Mouse (Mus musculus): ENCODE results near the gene Gm21860. TPM values are rescaled to one million over a fixed set of nuclear protein-coding genes. Genes with fewer than 3 reads are reported as not detected.
"Not testable (repeated sequence)": the region's sequence is repeated elsewhere in the genome, so short reads cannot be mapped to it uniquely, and the experiment has no call there.

Gm21860 gene
- not detected for total RNA-seq (2021)
- long read RNA-seq, experiment 1: 0 reads
- long read RNA-seq, experiment 2: 0 reads

DNA sequence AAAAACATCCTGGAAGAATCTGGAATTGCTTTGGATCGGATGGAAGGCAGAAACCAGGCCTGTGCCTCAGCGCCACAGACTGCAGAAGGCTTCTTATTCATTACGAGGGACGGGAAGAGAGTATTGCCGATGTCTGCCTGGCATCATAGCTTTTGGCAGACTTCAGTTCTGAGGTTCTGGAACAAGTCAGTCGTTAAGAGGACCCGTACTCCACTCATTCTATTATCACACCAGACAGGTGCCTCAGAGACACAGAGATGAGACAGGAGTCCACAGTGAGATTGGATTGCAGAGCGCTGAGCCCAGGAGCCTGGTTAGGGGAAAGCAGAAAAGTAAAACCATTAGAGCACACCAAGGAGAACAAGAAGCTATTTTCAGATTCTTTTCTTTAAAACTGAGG, at the start of gene Gm21860:
Gene Gm21860, minus strand, starts transcription at position 101 of the 400 bp plus-strand sequence.
- DNase-seq (ENCODE audit: low spot score in 2 of 2): not testable (repeated sequence)

DNA sequence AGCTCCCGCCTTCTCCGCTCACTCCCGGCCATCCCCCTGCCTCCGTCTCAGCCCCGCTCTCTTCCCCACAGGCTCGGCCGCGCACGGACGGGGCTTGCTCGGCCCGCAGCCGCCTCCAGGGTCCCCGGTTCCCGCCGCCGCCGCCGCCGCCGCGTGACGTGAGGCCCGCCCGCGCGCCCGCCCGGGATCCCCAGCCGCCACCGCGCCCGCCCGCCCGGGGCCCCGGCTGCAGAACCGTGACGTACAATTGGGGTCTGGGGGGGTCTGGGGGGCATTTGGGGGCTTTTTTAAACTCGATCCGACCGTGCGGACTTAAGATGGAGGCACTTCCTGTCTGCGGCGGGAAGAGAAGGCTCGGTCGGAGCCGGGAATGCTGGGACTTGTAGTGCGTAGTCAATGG, 29.8 kb upstream of the Gm21860 start, which contains the start of gene Gm47283:
Gene Gm47283, plus strand, starts transcription at position 301 of the 400 bp plus-strand sequence.
- not testable (repeated sequence) for DNase-seq (ENCODE audit: low spot score in 2 of 2)

DNA sequence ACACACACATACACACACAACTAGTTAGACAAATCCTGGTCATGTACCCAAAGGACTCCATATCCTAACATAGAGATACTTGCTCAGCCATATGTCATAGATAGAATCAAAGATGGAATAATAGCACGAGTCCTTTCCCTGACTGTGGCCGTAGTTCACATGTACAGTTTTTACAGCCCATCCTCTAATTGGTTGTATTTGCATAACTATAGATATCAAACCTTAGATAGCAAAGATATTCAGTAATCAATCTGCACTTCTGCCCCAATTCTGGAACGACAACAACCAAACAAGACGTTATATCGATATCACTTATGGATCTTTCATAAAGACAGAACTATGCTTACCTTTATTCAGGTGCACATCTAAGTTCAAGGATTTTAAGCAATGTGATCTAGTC, 9.4 kb downstream of the Gm21860 start:
- not testable (repeated sequence) for DNase-seq (ENCODE audit: low spot score in 2 of 2)

DNA sequence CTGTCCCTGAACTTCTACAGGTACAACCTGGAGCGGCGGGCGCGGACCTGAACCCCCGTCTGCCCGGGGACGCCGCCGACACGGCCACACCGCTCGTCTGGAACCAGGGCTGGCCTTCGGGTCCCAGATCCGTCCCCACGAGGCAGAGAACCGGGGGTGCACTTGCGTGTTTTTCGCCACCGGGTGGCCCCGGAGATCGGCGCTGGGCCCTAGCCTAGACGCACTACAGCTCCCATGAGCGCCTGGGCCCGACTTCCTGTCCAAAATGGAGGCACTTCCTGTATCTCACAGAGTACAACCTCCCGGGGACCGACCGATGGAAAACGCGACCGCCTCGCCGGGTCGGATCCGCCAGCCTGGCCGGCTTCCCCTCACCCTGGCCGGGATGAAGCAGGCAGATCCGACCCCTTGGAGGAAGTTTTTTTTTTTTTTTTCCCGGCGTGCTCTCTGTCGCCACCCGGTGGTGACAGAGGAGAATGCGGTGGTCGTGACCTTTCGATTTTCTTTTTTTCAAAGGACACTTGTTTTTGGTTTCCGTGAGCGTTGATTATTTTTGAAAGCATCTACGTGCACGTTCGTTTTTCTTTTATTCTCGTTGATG, 10.1 kb downstream of the Gm21860 start:
- DNase-seq (ENCODE audit: low spot score in 2 of 2): peak; percentile 87 to 98

DNA sequence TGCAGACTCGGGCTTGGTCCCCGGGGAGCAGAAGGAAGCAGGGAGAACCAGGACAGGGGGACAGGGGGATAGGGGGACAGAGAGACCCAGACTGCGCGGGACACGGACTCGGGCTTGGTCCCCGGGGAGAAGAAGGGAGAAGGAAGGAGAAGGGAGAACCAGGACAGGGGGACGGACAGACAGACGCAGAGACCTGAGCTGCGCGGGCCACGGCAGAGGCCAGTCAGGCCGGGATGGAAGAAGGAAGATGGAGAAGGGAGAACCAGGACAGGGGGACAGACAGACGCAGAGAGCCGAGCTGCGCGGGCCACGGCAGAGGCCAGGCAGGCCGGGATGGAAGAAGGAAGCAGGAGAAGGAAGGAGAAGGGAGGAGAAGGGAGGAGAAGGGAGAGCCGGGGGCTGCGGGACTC, 10.8 kb downstream of the Gm21860 start:
- DNase-seq (ENCODE audit: low spot score in 2 of 2): peak; percentile 14 to 19

DNA sequence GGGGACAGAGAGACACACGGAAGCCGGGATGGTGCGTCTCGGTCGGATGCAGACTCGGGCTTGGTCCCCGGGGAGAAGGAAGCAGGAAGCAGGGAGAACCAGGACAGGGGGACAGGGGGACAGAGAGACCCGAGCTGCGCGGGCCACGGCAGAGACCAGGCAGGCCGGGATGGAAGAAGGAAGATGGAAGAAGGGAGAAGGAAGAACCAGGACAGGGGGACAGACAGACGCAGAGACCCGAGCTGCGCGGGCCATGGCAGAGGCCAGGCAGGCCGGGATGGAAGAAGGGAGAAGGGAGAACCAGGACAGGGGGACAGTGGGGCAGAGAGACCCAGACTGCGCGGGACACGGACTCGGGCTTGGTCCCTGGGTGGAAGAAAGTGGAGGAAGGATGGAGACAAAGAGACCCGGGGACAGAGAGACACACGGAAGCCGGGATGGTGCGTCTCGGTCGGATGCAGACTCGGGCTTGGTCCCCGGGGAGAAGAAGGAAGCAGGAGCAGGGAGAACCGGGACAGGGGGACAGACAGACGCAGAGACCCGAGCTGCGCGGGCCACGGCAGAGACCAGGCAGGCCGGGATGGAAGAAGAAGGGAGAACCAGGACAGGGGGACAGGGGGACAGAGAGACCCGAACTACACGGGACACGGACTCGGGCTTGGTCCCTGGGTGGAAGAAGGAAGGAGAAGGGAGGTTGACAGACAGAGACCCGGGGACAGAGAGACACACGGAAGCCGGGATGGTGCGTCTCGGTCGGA, 11.4 kb downstream of the Gm21860 start:
- peak; percentile 9 to 60 for DNase-seq (ENCODE audit: low spot score in 2 of 2)

DNA sequence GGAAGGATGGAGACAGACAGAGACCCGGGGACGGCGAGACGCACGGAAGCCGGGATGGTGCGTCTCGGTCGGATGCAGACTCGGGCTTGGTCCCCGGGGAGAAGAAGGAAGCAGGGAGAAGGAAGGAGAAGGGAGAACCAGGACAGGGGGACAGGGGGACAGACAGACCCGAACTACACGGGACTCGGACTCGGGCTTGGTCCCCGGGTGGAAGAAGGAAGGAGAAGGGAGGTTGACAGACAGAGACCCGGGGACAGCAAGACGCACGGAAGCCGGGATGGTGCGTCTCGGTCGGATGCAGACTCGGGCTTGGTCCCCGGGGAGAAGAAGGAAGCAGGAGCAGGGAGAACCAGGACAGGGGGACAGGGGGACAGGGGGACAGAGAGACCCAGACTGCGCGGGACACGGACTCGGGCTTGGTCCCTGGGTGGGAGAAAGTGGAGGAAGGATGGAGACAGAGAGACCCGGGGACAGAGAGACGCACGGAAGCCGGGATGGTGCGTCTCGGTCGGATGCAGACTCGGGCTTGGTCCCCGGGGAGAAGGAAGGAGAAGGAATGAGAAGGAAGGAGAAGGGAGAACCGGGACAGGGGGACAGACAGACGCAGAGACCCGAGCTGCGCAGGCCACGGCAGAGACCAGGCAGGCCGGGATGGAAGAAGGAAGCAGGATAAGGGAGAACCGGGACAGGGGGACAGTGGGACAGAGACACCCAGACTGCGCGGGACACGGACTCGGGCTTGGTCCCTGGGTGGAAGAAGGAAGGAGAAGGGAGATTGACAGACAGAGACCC, 12.2 kb downstream of the Gm21860 start:
- DNase-seq (ENCODE audit: low spot score in 2 of 2): peak; percentile 12 to 36

DNA sequence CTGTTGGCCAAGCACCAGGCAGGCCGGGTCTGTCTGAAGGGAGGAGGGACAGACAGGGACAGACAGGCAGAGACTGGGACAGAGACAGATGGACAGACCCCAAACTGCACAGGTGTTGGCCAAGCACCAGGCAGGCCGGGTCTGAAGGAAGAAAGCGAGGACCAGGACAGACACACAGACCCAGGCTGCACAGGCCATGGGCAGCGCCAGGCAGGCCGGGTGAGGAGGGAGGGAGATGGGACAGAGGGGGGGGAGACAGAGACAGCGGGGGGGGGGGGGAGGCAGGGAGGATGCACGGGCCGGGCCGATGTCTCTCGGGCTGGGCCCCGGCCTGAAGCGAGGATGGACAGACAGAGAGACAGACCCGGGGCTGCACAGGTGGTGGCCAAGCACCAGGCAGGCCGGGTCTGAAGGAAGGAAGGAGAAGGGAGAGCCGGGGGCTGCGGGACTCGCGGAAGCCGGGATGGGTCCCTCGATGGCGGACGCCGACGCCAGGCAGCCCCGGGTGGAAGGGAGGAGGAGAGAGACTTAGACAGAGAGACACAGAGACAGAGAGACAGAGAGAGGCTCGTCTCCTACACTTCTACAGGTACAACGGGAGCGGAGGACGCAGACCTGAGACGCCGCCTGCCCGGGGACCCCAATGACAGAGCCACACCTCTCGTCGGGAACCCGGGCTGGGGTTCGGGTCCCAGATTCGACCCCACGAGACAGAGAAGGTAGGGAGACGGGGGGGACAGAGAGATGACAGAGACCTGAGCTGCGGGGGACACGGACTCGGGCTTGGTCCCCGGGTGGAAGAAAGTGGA, 13.0 kb downstream of the Gm21860 start:
- peak; percentile 52 to 84 for DNase-seq (ENCODE audit: low spot score in 2 of 2)

DNA sequence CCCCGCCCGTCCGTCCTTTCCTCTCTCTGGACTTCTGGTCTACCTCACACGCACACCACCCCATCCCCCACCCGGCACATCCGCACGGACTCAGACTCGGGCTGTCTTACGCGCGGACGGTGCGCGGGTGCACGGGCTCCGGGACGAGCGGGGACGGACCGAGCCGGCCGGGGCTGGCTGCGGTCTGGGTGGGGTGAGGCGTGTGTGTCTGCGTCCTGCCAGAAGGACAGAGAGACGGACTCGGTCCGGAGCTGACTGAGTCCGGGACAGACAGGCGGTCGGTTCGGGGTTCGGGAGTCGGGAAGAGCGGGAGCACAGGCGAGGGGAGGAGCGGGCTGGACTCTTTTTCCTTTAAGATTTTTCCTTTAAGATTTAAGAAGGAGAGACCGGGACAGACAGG, 13.6 kb downstream of the Gm21860 start:
- DNase-seq (ENCODE audit: low spot score in 2 of 2): peak; percentile 28 to 68

DNA sequence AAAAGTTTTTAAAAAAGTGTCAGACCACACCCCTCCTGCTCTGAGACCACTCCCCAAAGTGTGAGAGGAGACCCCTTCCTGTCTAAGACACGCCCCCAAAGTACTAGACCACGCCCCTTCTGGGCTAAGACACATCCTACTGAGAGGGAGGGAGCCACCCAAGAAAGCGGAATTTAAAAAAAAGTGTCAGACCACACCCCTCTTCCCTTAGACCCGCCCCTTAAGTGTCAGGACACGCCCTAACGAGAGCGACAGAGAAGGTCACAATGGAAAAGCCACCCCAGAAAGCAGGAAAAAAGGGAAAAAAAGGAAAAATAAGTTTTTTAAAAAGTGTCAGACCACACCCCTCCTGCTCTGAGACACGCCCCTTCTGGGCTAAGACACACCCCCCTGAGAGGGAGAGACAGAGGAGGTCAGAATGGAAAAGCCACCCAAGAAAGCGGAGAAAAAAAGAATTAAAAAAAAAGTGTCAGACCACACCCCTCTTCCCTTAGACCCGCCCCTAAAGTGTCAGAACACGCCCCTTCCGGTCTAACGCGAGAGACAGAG, 14.5 kb downstream of the Gm21860 start:
- peak; percentile 45 to 59 for DNase-seq (ENCODE audit: low spot score in 2 of 2)

DNA sequence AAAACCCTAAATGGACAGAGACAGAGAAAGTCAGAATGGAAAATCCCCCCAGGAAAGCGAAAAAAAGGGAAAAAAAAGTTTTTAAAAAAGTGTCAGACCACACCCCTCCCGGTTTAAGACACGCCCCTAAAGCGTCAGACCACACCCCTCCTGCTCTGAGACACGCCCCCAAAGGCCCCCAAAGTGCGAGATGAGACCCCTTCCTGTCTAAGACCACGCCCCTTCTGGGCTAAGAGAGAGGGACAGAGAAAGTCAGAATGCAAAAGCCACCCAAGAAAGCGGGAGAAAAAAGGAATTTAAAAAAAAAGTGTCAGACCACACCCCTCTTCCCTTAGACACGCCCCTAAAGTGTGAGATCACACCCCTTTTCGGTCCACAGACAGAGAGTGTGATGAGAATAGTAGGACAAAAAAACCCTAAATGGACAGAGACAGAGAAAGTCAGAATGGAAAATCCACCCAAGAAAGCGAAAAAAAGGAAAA, 15.0 kb downstream of the Gm21860 start:
- peak; percentile 51 to 77 for DNase-seq (ENCODE audit: low spot score in 2 of 2)

DNA sequence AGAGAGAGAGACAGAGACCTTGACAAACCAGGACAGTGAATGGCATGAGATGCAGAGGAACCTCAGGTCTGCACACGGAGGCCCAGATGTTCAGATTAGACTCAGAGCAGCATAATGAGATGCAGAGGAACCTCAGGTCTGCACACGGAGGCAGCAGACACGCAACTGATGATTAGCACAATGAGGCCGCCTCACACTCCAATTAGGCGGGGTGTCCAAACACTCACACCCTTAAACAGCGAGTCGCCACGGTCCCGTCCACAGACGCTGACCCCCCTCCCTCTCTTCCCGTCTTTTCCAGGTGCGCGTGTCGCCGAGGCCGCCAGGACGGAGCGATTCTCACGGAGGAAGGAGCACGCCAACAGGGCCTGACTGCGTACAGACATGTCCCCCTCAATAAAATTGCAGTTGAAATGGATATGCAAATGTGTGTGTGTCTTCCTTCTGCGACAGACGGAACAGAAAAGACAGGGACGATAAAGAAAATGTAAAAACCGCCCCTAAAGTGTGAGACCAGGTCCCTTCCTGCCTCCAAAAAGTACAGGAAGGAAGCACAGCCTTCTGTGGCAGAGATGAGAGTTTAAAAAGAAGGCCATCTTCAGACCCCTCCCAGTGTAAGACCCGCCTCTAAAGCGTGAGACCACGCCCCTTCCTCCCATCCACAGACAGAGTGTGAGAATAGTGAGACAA, 15.6 kb downstream of the Gm21860 start:
- peak; percentile 63 to 86 for DNase-seq (ENCODE audit: low spot score in 2 of 2)

DNA sequence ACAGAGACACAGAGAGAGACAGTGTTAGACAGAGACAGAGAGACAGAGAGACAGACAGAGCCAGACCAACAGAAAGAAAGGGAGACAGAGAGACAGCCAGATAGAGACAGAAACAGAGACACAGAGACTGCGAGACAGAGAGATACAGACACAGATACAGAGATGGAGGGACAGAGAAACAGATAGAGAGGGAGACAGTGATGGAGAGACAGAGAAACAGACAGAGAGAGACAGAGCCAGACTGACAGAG, 16.3 kb downstream of the Gm21860 start:
- DNase-seq (ENCODE audit: low spot score in 2 of 2): peak in 1 of 2 experiments; percentile 7

DNA sequence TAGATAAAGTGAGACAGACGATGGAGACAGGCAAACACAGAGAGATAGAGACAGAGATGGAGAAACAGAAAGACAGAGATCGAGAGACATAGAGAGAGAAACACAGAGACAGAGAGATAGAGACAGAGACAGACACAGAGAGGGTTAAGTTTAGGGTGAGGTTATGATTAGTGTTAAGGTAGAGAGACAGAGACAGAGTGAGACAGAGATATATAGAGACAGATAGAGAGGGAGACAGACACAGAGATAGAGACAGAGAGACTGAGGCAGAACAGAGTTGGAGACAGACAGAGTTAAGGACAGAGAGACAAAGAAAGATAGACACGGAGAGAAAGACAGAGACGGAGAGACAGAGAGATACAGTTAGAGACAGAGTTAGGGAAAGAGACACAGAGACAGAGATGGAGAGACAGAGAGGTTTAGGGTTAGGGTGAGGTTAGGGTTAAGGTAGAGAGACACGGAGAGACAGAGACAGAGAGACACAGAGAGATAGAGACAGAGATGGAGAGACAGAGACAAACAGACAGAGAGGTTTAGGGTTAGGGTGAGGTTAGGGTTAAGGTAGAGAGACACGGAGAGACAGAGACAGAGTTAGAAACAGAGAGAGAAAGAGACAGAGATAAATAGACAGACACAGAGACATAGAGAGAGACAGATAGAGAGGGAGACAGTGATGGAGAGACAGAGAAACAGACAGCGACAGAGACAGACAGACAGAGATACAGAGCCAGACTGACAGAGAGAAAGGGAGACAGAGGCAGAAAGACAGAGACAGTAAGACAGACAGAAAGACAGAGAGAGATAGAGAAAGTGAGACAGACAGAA, 16.8 kb downstream of the Gm21860 start:
- no peak for DNase-seq (ENCODE audit: low spot score in 2 of 2)

DNA sequence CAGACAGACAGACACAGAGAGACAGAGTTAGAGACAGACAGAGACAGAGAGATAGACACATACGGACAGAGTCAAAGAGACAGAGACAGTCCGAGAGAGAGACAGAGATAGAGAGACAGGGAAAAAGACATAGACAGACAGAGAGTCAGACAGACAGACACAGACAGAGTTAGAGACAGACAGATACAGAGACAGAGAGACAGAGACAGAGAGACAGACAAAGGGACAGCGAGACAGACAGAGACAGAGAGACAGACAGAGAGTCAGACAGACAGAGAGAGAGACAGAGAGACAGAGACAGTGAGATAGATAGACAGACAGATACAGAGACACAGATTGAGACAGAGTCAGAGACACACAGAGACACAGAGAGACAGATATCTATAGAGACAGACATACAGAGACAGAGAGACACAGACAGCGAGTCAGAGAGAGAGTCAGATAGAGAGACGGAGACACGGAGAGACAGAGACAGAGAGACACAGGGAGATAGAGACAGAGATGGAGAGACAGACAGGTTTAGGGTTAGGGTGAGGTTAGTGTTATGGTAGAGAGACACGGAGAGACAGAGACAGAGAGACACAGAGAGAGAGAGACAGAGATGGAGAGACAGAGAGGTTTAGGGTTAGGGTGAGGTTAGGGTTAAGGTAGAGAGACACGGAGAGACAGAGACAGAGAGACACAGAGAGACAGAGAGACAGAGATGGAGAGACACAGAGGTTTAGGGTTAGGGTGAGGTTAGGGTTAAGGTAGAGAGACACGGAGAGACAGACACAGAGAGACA, 18.2 kb downstream of the Gm21860 start:
- DNase-seq (ENCODE audit: low spot score in 2 of 2): not testable (repeated sequence)

DNA sequence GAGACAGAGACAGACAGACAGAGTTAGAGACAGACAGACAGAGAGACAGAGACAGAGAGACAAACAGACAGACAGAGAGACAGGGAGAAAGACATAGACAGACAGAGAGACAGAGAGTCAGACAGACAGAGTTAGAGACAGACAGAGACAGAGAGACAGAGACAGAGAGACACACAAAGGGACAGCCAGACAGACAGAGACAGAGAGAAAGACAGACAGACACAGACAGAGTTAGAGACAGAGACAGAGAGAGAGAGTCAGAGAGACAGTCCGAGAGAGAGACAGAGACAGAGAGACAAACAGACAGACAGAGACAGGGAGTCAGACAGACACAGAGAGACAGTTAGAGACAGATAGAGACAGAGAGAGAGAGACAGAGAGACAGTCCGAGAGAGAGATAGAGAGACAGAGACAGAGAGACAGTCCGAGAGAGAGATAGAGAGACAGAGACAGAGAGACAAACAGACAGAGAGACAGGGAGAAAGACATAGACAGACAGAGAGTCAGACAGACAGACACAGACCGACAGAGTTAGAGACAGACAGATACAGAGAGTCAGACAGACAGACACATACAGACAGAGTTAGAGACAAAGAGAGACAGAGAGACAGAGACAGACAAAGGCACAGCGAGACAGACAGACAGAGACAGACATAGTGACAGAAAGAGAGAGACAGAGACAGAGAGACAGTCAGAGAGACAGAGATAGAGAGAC, 19.3 kb downstream of the Gm21860 start:
- DNase-seq (ENCODE audit: low spot score in 2 of 2): not testable (repeated sequence)

DNA sequence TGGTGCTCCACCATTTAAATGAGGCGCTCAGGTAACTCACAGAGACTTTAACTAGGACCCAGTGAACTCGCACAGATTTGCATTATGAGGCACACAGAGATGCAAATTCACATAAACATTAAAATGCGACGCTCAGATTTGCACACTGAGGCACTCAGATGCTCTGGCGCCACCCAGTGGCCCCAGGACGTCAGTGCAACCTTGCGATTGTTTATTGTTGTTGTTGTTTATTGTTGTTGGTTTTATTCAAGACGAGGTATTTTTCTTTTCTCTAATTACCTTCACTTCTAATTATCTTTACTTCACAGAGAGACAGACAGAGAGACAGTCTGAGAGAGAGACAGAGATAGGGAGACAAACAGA, 20.3 kb downstream of the Gm21860 start:
- DNase-seq (ENCODE audit: low spot score in 2 of 2): peak; percentile 34 to 50
